Mouse (Mus musculus): Measurements from ENCODE around the gene Vmn2r22.
"Not testable (repeated sequence)": the region's sequence is repeated elsewhere in the genome, so short reads cannot be mapped to it uniquely, and the experiment has no call there.

DNA sequence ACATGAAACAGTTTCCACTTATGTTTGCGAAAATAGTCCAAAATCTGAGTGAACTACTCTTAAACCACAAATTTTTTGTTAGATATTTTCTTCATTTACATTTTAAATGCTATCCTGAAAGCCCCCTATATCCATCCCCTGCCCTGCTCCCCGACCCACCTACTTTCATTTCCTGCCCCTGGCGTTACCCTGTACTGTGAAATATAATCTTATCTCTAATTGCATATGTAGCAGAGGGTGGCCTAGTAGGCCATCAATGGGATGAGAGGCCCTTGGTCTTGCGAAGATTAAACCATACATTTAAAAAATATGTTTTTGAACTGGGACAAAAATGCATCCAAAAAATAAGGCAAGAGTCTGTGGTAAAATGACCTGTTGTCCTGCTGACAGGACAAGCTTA is 11.1 kb downstream of the Vmn2r22 start:
- not testable (repeated sequence) for TF ChIP-seq E2F4 (IDR thresholded peaks at IDR 0.05; ENCODE audit: borderline replicate concordance, low read depth, low read length); EP300 (IDR thresholded peaks at IDR 0.05; ENCODE audit: low read depth in 1 of 2, low read length in 2 of 2)

Measured in MEL (cell line).